Mouse (Mus musculus) heart, embryonic 13.5 days (tissue): ENCODE measurements around the gene Gm3336. TPM values are rescaled to one million over a fixed set of nuclear protein-coding genes. Genes with fewer than 3 reads are reported as not detected.
A peak's percentile ranks its signal among the peaks of the same experiment; 100 is the strongest.

Experiments
- ATAC-seq: fragments of 200-750 bp; cut with Nextera tagmentation; 2 replicates; pipeline ENCODE4 v1.8.0; 2017; ENCODE audit warnings: moderate TSS enrichment; ENCODE audit not compliant: insufficient number of reproducible peaks, low FRiP score, low TSS enrichment; ENCODE audit errors: extremely low read depth
- H3K27ac ChIP-seq: fragments of 300-500 bp; sonication (generic); replicated peaks from 2 replicates; pipeline ENCODE4 v1.5.1; 2015; ENCODE audit warnings: moderate library complexity, mild to moderate bottlenecking, inconsistent platforms
- H3K27me3 ChIP-seq: fragments of 300-500 bp; sonication (generic); replicated peaks from 2 replicates; pipeline ENCODE4 v1.6.1; 2015; ENCODE audit warnings: mild to moderate bottlenecking, inconsistent platforms
- H3K36me3 ChIP-seq: fragments of 300-500 bp; sonication (generic); 2 replicates; pipeline ENCODE4 v1.6.1; 2015; ENCODE audit warnings: mild to moderate bottlenecking, inconsistent platforms
- H3K4me1 ChIP-seq: fragments of 300-500 bp; sonication (generic); 2 replicates; pipeline ENCODE4 v1.6.1; 2015; ENCODE audit warnings: inconsistent platforms
- H3K4me2 ChIP-seq: fragments of 300-500 bp; sonication (generic); 2 replicates; pipeline ENCODE4 v1.6.1; 2015; ENCODE audit warnings: inconsistent platforms, mild to moderate bottlenecking, moderate library complexity
- H3K4me3 ChIP-seq: fragments of 300-500 bp; sonication (generic); 2 replicates; pipeline ENCODE4 v1.5.1; 2015; ENCODE audit warnings: moderate library complexity, mild to moderate bottlenecking, inconsistent platforms
- H3K9ac ChIP-seq: fragments of 300-500 bp; sonication (generic); 2 replicates; pipeline ENCODE4 v1.6.1; 2015; ENCODE audit warnings: inconsistent platforms, mild to moderate bottlenecking, moderate library complexity
- H3K9me3 ChIP-seq: fragments of 300-500 bp; sonication (generic); 2 replicates; pipeline ENCODE4 v1.6.1; 2016; ENCODE audit warnings: inconsistent platforms
- WGBS: fragments of 180-500 bp; shearing (Covaris S2); methylation state at CpG from one replicate; pipeline ENCODE4 v1.1.7; 2015; ENCODE audit warnings: mixed read lengths; 5-methylcytosine and 5-hydroxymethylcytosine counted together
- polyA plus RNA-seq: library from polyadenylated mRNA; unstranded; fragments of >200 nt; fragmentation: Nextera tagmentation; extraction: Ambion mirVana; gene quantifications from 2 replicates; pipeline ENCODE4 v1.2.1, GENCODE M21; 2015

The Gm3336 gene
- polyA plus RNA-seq, 1 experiment from 2014 or later = not detected

GRCm38 (mm10) chr8:70768231-70768776, 50.0 kb downstream of the Gm3336 start:
- peaks cover 61% of the 10 kb centered on the region for H3K36me3 ChIP-seq
- H3K27ac ChIP-seq = no peak overlapping the region
- H3K4me3 ChIP-seq = no peak overlapping the region
- ATAC-seq = no peak
- H3K27me3 ChIP-seq = peaks cover 6% of the 10 kb centered on the region; the same call in 1 of the 2 replicates
- peaks cover 30% of the 10 kb centered on the region for H3K4me1 ChIP-seq
- WGBS = 91% methylated on average over 32 of the region's 32 CpGs
- H3K9me3 ChIP-seq = no peaks in the 10 kb centered on the region
- H3K9ac ChIP-seq = no peak overlapping the region
- H3K4me2 ChIP-seq = no peak overlapping the region

DNA sequence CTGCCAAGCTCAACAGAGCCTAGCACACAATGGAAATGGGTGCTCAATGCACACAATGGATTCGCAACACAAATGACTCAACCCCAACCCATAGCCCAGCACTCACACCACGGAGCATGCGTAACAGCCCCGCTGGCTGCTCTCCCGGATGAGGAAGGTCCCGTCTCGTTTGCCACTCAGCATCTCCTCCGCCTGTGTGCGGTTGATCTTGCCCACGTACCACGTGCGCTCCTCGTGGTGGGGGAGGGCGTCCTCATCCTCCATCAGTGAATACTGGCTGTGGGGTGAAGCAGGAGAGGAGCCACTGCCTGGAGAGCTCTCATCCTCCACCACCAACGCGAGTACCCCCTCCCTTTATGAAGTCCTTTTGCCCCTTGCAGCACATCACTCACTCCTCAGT, 50.6 kb downstream of the Gm3336 start:
- Histone ChIP-seq H3K4me2 (no peak overlapping the region), H3K9ac (no peak overlapping the region), H3K4me3 (no peak overlapping the region), H3K9me3 (no peaks in the 10 kb centered on the region), H3K27ac (no peak overlapping the region), H3K4me1 (peaks cover 36% of the 10 kb centered on the region), H3K27me3 (peaks cover 6% of the 10 kb centered on the region; the same call in 1 of the 2 replicates), H3K36me3 (peaks cover 61% of the 10 kb centered on the region)
- no peak for ATAC-seq
- 76% methylated on average over 16 of the region's 16 CpGs for WGBS

- ATAC-seq = no peak
Observed at GRCm38 (mm10) chr8:70769359-70769758, 51.0 kb downstream of the Gm3336 start.

GRCm38 (mm10) chr8:70769858-70770257, 51.5 kb downstream of the Gm3336 start:
- no peak for ATAC-seq
- Histone ChIP-seq H3K4me3 (no peak overlapping the region), H3K9ac (no peak overlapping the region), H3K9me3 (no peaks in the 10 kb centered on the region), H3K4me2 (no peak overlapping the region), H3K4me1 (peaks cover 45% of the 10 kb centered on the region), H3K27ac (no peak overlapping the region), H3K36me3 (peaks cover 70% of the 10 kb centered on the region), H3K27me3 (peaks cover 6% of the 10 kb centered on the region; the same call in 1 of the 2 replicates)
- 67% methylated on average over 12 of the region's 12 CpGs for WGBS

More at GRCm38 (mm10) chr8:70769359-70769758, 51.0 kb downstream of the Gm3336 start:
- Histone ChIP-seq H3K4me1 (peaks cover 40% of the 10 kb centered on the region), H3K36me3 (peaks cover 65% of the 10 kb centered on the region), H3K9me3 (no peaks in the 10 kb centered on the region), H3K27me3 (peaks cover 6% of the 10 kb centered on the region; the same call in 1 of the 2 replicates), H3K27ac (no peak overlapping the region), H3K4me2 (no peak overlapping the region), H3K4me3 (no peak overlapping the region), H3K9ac (no peak overlapping the region)
- 5% methylated on average over 26 of the region's 26 CpGs for WGBS

GRCm38 (mm10) chr8:70770748-70771147, 52.4 kb downstream of the Gm3336 start:
- no peak overlapping the region for H3K27ac ChIP-seq
- peaks cover 6% of the 10 kb centered on the region; the same call in 1 of the 2 replicates for H3K27me3 ChIP-seq
- no peak for ATAC-seq
- no peak overlapping the region for H3K4me3 ChIP-seq
- H3K9ac ChIP-seq = no peak overlapping the region
- no peaks in the 10 kb centered on the region for H3K9me3 ChIP-seq
- H3K4me1 ChIP-seq = peaks cover 45% of the 10 kb centered on the region
- H3K36me3 ChIP-seq = peaks cover 72% of the 10 kb centered on the region
- no peak overlapping the region for H3K4me2 ChIP-seq
- WGBS = 93% methylated on average over 13 of the region's 13 CpGs

DNA sequence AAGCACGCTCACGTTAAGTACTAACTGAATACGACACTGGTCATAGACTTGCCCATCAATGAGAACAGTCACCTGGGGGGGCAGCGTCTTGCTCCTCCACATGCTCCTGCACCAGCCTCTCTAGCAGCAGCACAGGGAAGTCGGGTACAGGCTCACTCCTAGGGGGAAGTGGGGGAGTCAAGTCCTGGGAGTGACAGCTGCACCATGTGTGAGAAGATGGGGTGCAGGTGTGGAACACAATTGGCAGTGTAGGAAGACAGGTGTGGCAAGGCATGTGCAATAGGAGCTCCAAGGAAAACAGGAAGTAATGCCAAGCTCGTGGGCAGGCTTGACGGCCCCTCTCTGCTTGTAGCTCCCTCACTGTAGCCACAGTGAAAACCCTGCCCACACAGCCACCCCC, 52.9 kb downstream of the Gm3336 start:
- 79% methylated on average over 7 of the region's 7 CpGs for WGBS
- no peaks in the 10 kb centered on the region for H3K9me3 ChIP-seq
- no peak for ATAC-seq
- H3K36me3 ChIP-seq = peaks cover 72% of the 10 kb centered on the region
- no peak overlapping the region for H3K4me2 ChIP-seq
- H3K4me3 ChIP-seq = no peak overlapping the region
- H3K27me3 ChIP-seq = peaks cover 6% of the 10 kb centered on the region; the same call in 1 of the 2 replicates
- peaks cover 44% of the 10 kb centered on the region for H3K4me1 ChIP-seq
- no peak overlapping the region for H3K9ac ChIP-seq
- H3K27ac ChIP-seq = no peak overlapping the region

GRCm38 (mm10) chr8:70772075-70772474, 53.7 kb downstream of the Gm3336 start:
- peaks cover 6% of the 10 kb centered on the region; the same call in 1 of the 2 replicates for H3K27me3 ChIP-seq
- ATAC-seq = no peak
- no peak overlapping the region for H3K4me2 ChIP-seq
- 92% methylated on average over 13 of the region's 13 CpGs for WGBS
- peaks cover 72% of the 10 kb centered on the region for H3K36me3 ChIP-seq
- peaks cover 35% of the 10 kb centered on the region for H3K4me1 ChIP-seq
- no peak overlapping the region for H3K27ac ChIP-seq
- H3K9ac ChIP-seq = 0 out of 2 replicates have a peak overlapping the region, but pooled peaks have one; percentile 10
- no peaks in the 10 kb centered on the region for H3K9me3 ChIP-seq
- no peak overlapping the region for H3K4me3 ChIP-seq

Other genes with a start within 250 kb of the Gm3336 start
- gene Klhl26, start 241.6 kb upstream of the Gm3336 start, polyA plus RNA-seq = 11.2 and 12.4 TPM in 2 replicates
- 0.45 and 0.76 TPM in 2 replicates for gene Tmem59l, start 231.2 kb upstream of the Gm3336 start, polyA plus RNA-seq
- 3.7 and 5.5 TPM in 2 replicates for gene Crlf1, start 225.4 kb upstream of the Gm3336 start, polyA plus RNA-seq
- 116 and 125 TPM in 2 replicates for gene Rex1bd, start 211.8 kb upstream of the Gm3336 start, polyA plus RNA-seq
- 842 and 891 TPM in 2 replicates for gene Uba52, start 207.7 kb upstream of the Gm3336 start, polyA plus RNA-seq
- 240 and 251 TPM in 2 replicates for gene Fkbp8, start 190.8 kb upstream of the Gm3336 start, polyA plus RNA-seq
- 65.8 and 71.2 TPM in 2 replicates for gene Kxd1, start 190.6 kb upstream of the Gm3336 start, polyA plus RNA-seq
- gene Ell, start 179.1 kb upstream of the Gm3336 start, polyA plus RNA-seq = 11.6 and 12.5 TPM in 2 replicates
- gene Isyna1, start 124.2 kb upstream of the Gm3336 start, polyA plus RNA-seq = 135 and 145 TPM in 2 replicates
- gene Ssbp4, start 109.7 kb upstream of the Gm3336 start, polyA plus RNA-seq = 63.3 and 70.9 TPM in 2 replicates
- gene Lrrc25, start 102.4 kb upstream of the Gm3336 start, polyA plus RNA-seq = 1.5 and 2.7 TPM in 2 replicates
- gene Gdf15, start 86.1 kb upstream of the Gm3336 start, polyA plus RNA-seq = 0.86 and 1.2 TPM in 2 replicates
- gene Pgpep1, start 58.2 kb upstream of the Gm3336 start, polyA plus RNA-seq = 33.7 and 37.3 TPM in 2 replicates
- 269 and 297 TPM in 2 replicates for gene Lsm4, start 45.3 kb upstream of the Gm3336 start, polyA plus RNA-seq
- gene Jund, start 19.6 kb upstream of the Gm3336 start, polyA plus RNA-seq = 68.6 and 76.9 TPM in 2 replicates
- not detected in 2 replicates for gene Iqcn, start 15.1 kb upstream of the Gm3336 start, polyA plus RNA-seq
- 0.14 TPM in 1 of 2 replicates, not detected in the other for gene Pde4c, start 5.2 kb downstream of the Gm3336 start, polyA plus RNA-seq
- gene Rab3a, start 36.1 kb downstream of the Gm3336 start, polyA plus RNA-seq = 17.4 and 23.2 TPM in 2 replicates
- 41.6 and 48.4 TPM in 2 replicates for gene Mpv17l2, start 42.4 kb downstream of the Gm3336 start, polyA plus RNA-seq
- gene Pik3r2, start 58.2 kb downstream of the Gm3336 start, polyA plus RNA-seq = 34.9 and 36.5 TPM in 2 replicates
- 5.6 and 6.7 TPM in 2 replicates for gene Mast3, start 86.5 kb downstream of the Gm3336 start, polyA plus RNA-seq
- not detected in 2 replicates for gene Il12rb1, start 89.9 kb downstream of the Gm3336 start, polyA plus RNA-seq
- gene Arrdc2, start 121.2 kb downstream of the Gm3336 start, polyA plus RNA-seq = 1.9 and 2.4 TPM in 2 replicates
- gene Kcnn1, start 144.7 kb downstream of the Gm3336 start, polyA plus RNA-seq = 1.5 TPM in 2 replicates
- gene Ccdc124, start 155.4 kb downstream of the Gm3336 start, polyA plus RNA-seq = 88.5 and 89.0 TPM in 2 replicates
- 0.06 and 0.09 TPM in 2 replicates for gene Slc5a5, start 174.2 kb downstream of the Gm3336 start, polyA plus RNA-seq
- gene Rpl18a, start 178.9 kb downstream of the Gm3336 start, polyA plus RNA-seq = 3,040 and 3,097 TPM in 2 replicates
- gene Map1s, start 187.4 kb downstream of the Gm3336 start, polyA plus RNA-seq = 32.5 and 35.0 TPM in 2 replicates